Mouse (Mus musculus) left cerebral cortex, adult 8-10 months (tissue): Measurements from ENCODE around the gene Rfk. TPM values are rescaled to one million over a fixed set of nuclear protein-coding genes. Genes with fewer than 3 reads are reported as not detected.

Experiments
- total RNA-seq, 4 experiments: library from RNA; stranded (reverse); gene quantifications; 2 replicates each; pipeline ENCODE4 v1.2.4; 2022

Gene Rfk
- total RNA-seq, 4 experiments from 2014 or later, result 59.9 to 70.4 (median 61.9) TPM

Other genes starting within 250 kb of the Rfk start
- 1 to 10 TPM; 2.6 to 5.1 (median 4.7) TPM for gene Gcnt1, start 21.2 kb upstream of the Rfk start, total RNA-seq